Mouse (Mus musculus) heart, embryonic 16.5 days (tissue): ENCODE measurements around the gene Eqtn. TPM values are rescaled to one million over a fixed set of nuclear protein-coding genes. Genes with fewer than 3 reads are reported as not detected.

Source experiments
- ATAC-seq: fragments of 200-750 bp; cut with Nextera tagmentation; replicated peaks from 2 replicates; pipeline ENCODE4 v1.8.0; 2017; ENCODE audit warnings: moderate number of reproducible peaks; ENCODE audit not compliant: insufficient read depth, low FRiP score; ENCODE audit errors: extremely low read depth
- H3K27ac ChIP-seq: fragments of 300-500 bp; sonication (generic); 2 replicates; pipeline ENCODE4 v1.5.1; 2014; ENCODE audit warnings: mild to moderate bottlenecking, low read length, control low read depth, moderate library complexity
- H3K27me3 ChIP-seq: fragments of 300-500 bp; sonication (generic); 2 replicates; pipeline ENCODE4 v1.6.1; 2014; ENCODE audit warnings: low read length, mixed read lengths; ENCODE audit not compliant: control insufficient read depth, insufficient read depth
- H3K36me3 ChIP-seq: fragments of 300-500 bp; sonication (generic); 2 replicates; pipeline ENCODE4 v1.6.1; 2014; ENCODE audit not compliant: control insufficient read depth, insufficient read depth
- H3K4me1 ChIP-seq: fragments of 300-500 bp; sonication (generic); 2 replicates; pipeline ENCODE4 v1.6.1; 2014; ENCODE audit warnings: low read length, mixed read lengths; ENCODE audit not compliant: control insufficient read depth, insufficient read depth
- H3K4me2 ChIP-seq: fragments of 300-500 bp; sonication (generic); 2 replicates; pipeline ENCODE4 v1.6.1; 2014; ENCODE audit warnings: low read depth, mild to moderate bottlenecking, control low read depth, low read length
- H3K4me3 ChIP-seq: fragments of 300-500 bp; sonication (generic); 2 replicates; pipeline ENCODE4 v1.5.1; 2014; ENCODE audit warnings: mild to moderate bottlenecking, control low read depth, low read length
- H3K9ac ChIP-seq: fragments of 300-500 bp; sonication (generic); 2 replicates; pipeline ENCODE4 v1.6.1; 2014; ENCODE audit warnings: low read length, control low read depth
- H3K9me3 ChIP-seq: fragments of 300-500 bp; sonication (generic); replicated peaks from 2 replicates; pipeline ENCODE4 v1.6.1; 2016; ENCODE audit warnings: low read length; ENCODE audit not compliant: control insufficient read depth
- WGBS: fragments of 180-500 bp; shearing (Covaris S2); extraction: QIAGEN DNeasy Blood & Tissue Kit; methylation state at CpG from one replicate; pipeline ENCODE4 v1.1.7; 2014; 5-methylcytosine and 5-hydroxymethylcytosine counted together
- polyA plus RNA-seq: library from polyadenylated mRNA; unstranded; fragments of >200 nt; fragmentation: Nextera tagmentation; extraction: Ambion mirVana; gene quantifications from 2 replicates; pipeline ENCODE4 v1.2.1, GENCODE M21; 2015

Gene Eqtn
- polyA plus RNA-seq, result 0.12 and 0.17 TPM in 2 replicates

- H3K9me3 ChIP-seq, result no peaks in the 10 kb centered on the region
- ATAC-seq, result no peak
- no peaks in the 10 kb centered on the region for H3K36me3 ChIP-seq
- no peak within 1 kb of the TSS for H3K9ac ChIP-seq
- no peaks in the 10 kb centered on the region for H3K4me1 ChIP-seq
- H3K4me3 ChIP-seq, result no peak within 1 kb of the TSS
- no peak within 1 kb of the TSS for H3K27ac ChIP-seq
- no peaks in the 10 kb centered on the region for H3K27me3 ChIP-seq
- no peak within 1 kb of the TSS for H3K4me2 ChIP-seq
These were observed at the start of gene Eqtn for GRCm38 (mm10) chr4:94928743-94929142. Eqtn (minus strand) TSS chr4:94928843.

- Histone ChIP-seq H3K9me3 (no peaks in the 10 kb centered on the region), H3K27ac (no peak overlapping the region), H3K4me3 (no peak overlapping the region), H3K4me1 (peaks cover 12% of the 10 kb centered on the region), H3K36me3 (peaks cover 15% of the 10 kb centered on the region), H3K4me2 (no peak overlapping the region), H3K9ac (no peak overlapping the region), H3K27me3 (no peaks in the 10 kb centered on the region)
- no peak for ATAC-seq
- WGBS, result 89% methylated on average over 2 of the region's 2 CpGs
These were observed 44.7 kb upstream of the Eqtn start for GRCm38 (mm10) chr4:94973321-94973720.

DNA sequence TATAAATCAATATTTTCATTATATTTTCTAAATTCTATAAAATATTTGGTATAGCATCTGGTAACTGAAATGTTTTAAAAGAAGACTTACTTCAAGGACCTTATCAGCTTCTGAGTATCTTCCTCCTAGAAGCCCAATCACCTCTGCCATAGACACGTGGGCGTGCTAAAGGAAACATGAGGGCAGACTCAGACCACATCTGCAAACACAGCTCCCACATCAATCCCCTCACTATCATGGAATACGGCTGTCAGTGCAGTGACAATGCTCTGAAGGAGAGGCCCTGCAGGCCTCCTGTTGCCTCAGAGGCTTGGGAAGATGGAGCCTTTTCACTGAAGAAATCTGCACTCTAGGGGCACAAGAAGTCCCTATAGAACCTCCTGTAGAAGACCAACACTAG is 24.1 kb upstream of the Eqtn start:
- H3K9me3 ChIP-seq, result no peaks in the 10 kb centered on the region
- no peak for ATAC-seq
- no peaks in the 10 kb centered on the region for H3K27me3 ChIP-seq
- H3K4me3 ChIP-seq, result no peak overlapping the region
- H3K4me2 ChIP-seq, result no peak overlapping the region
- no peak overlapping the region for H3K27ac ChIP-seq
- no peaks in the 10 kb centered on the region for H3K4me1 ChIP-seq
- peaks cover 43% of the 10 kb centered on the region for H3K36me3 ChIP-seq
- no peak overlapping the region for H3K9ac ChIP-seq
- WGBS, result 68% methylated on average over 3 of the region's 3 CpGs

- WGBS, result 68% methylated on average over 11 of the region's 11 CpGs
- no peak overlapping the region for H3K27ac ChIP-seq
- peaks cover 25% of the 10 kb centered on the region for H3K36me3 ChIP-seq
- no peaks in the 10 kb centered on the region for H3K9me3 ChIP-seq
- no peak overlapping the region for H3K4me3 ChIP-seq
- no peaks in the 10 kb centered on the region for H3K27me3 ChIP-seq
- H3K4me2 ChIP-seq, result no peak overlapping the region
- ATAC-seq, result no peak
- H3K9ac ChIP-seq, result no peak overlapping the region
- no peaks in the 10 kb centered on the region for H3K4me1 ChIP-seq
These were observed 12.7 kb upstream of the Eqtn start for GRCm38 (mm10) chr4:94941221-94941855.

DNA sequence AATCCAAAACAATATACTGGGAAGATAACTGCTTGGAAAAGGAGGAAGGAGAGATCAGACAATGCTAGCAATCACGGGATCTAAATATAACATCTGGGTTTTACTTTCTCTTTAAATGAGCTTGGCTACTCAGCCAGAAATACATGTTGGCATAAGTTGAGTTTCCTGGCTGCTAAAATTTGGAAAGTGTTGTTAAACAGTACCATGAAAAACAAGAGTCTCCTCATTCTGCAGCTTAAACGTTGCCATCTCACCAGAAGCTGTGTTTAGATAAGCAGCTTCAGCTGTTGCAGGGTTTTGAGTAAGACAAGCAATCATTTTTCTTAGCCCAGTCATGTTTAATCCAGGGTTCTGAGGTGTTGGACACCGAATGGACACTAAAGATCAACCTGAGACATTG is 26.9 kb downstream of the Eqtn start:
- Histone ChIP-seq H3K4me3 (no peak overlapping the region), H3K36me3 (no peaks in the 10 kb centered on the region), H3K4me2 (no peak overlapping the region), H3K9me3 (no peaks in the 10 kb centered on the region), H3K9ac (no peak overlapping the region), H3K27ac (no peak overlapping the region), H3K4me1 (no peaks in the 10 kb centered on the region), H3K27me3 (no peaks in the 10 kb centered on the region)
- WGBS, result 43% methylated on average over 3 of the region's 3 CpGs
- no peak for ATAC-seq

DNA sequence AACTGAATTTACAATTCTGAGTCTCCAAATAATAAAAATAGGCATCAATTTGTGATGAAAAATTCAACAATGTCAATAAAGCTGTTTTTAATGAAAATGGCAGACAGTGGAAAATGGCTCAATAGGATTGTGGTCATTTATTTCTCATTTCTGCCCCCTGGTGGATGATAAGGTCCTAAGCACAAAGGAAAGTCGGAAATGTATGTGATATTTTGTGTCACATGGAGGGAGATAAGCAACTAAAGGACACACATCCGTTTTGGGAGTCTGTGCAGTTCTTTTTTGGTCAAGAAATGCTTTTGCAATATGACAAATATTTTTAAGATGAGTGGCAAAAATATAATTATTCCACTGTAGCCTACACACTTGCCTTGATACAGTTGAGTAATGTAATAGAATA is 27.9 kb downstream of the Eqtn start:
- 12% methylated on average over 2 of the region's 2 CpGs for WGBS
- no peak for ATAC-seq

More for the DNA sequence above, 27.9 kb downstream of the Eqtn start:
- Histone ChIP-seq H3K27me3 (no peaks in the 10 kb centered on the region), H3K4me3 (no peak overlapping the region), H3K36me3 (no peaks in the 10 kb centered on the region), H3K4me2 (no peak overlapping the region), H3K27ac (no peak overlapping the region), H3K9ac (no peak overlapping the region), H3K9me3 (no peaks in the 10 kb centered on the region), H3K4me1 (no peaks in the 10 kb centered on the region)

Other genes with a start within 250 kb of the Eqtn start
- 39.3 and 40.2 TPM in 2 replicates for gene Tek, start 189.6 kb downstream of the Eqtn start, polyA plus RNA-seq
- 15.0 and 15.3 TPM in 2 replicates for gene Mysm1, start 50.3 kb upstream of the Eqtn start, polyA plus RNA-seq
- gene Jun, start 123.4 kb upstream of the Eqtn start, polyA plus RNA-seq, result 72.0 and 81.5 TPM in 2 replicates